Mouse (Mus musculus) neural tube, embryonic 13.5 days (tissue): ENCODE measurements around the gene Hmga2. TPM values are rescaled to one million over a fixed set of nuclear protein-coding genes. Genes with fewer than 3 reads are reported as not detected.

Source experiments
- ATAC-seq: fragments of 200-750 bp; cut with Nextera tagmentation; 2 replicates; pipeline ENCODE4 v1.8.0; 2017; ENCODE audit warnings: low read depth, mild to moderate bottlenecking, moderate TSS enrichment, moderate library complexity
- H3K27ac ChIP-seq: fragments of 300-500 bp; sonication (generic); replicated peaks from 2 replicates; pipeline ENCODE4 v1.5.1; 2015; ENCODE audit warnings: moderate library complexity, mild to moderate bottlenecking, inconsistent platforms
- H3K27me3 ChIP-seq: fragments of 300-500 bp; sonication (generic); 2 replicates; pipeline ENCODE4 v1.6.1; 2015; ENCODE audit warnings: mild to moderate bottlenecking, inconsistent platforms
- H3K36me3 ChIP-seq: fragments of 300-500 bp; sonication (generic); 2 replicates; pipeline ENCODE4 v1.6.1; 2015; ENCODE audit warnings: mild to moderate bottlenecking, inconsistent platforms
- H3K4me1 ChIP-seq: fragments of 300-500 bp; sonication (generic); replicated peaks from 2 replicates; pipeline ENCODE4 v1.6.1; 2015; ENCODE audit warnings: inconsistent platforms
- H3K4me2 ChIP-seq: fragments of 300-500 bp; sonication (generic); 2 replicates; pipeline ENCODE4 v1.6.1; 2015; ENCODE audit warnings: inconsistent platforms, mild to moderate bottlenecking, moderate library complexity
- H3K4me3 ChIP-seq: fragments of 300-500 bp; sonication (generic); 2 replicates; pipeline ENCODE4 v1.5.1; 2015; ENCODE audit warnings: mild to moderate bottlenecking, inconsistent platforms
- H3K9ac ChIP-seq: fragments of 300-500 bp; sonication (generic); 2 replicates; pipeline ENCODE4 v1.6.1; 2015; ENCODE audit warnings: moderate library complexity, mild to moderate bottlenecking, inconsistent platforms
- H3K9me3 ChIP-seq: fragments of 300-500 bp; sonication (generic); 2 replicates; pipeline ENCODE4 v1.6.1; 2016; ENCODE audit warnings: inconsistent platforms
- WGBS: fragments of 180-500 bp; shearing (Covaris S2); methylation state at CpG from one replicate; pipeline ENCODE4 v1.1.7; 2015; 5-methylcytosine and 5-hydroxymethylcytosine counted together
- polyA plus RNA-seq: library from polyadenylated mRNA; unstranded; fragments of >200 nt; fragmentation: Nextera tagmentation; extraction: Ambion mirVana; gene quantifications from 2 replicates; pipeline ENCODE4 v1.2.1, GENCODE M21; 2015

The Hmga2 gene
- polyA plus RNA-seq, 1 experiment from 2014 or later: 3.7 TPM

DNA sequence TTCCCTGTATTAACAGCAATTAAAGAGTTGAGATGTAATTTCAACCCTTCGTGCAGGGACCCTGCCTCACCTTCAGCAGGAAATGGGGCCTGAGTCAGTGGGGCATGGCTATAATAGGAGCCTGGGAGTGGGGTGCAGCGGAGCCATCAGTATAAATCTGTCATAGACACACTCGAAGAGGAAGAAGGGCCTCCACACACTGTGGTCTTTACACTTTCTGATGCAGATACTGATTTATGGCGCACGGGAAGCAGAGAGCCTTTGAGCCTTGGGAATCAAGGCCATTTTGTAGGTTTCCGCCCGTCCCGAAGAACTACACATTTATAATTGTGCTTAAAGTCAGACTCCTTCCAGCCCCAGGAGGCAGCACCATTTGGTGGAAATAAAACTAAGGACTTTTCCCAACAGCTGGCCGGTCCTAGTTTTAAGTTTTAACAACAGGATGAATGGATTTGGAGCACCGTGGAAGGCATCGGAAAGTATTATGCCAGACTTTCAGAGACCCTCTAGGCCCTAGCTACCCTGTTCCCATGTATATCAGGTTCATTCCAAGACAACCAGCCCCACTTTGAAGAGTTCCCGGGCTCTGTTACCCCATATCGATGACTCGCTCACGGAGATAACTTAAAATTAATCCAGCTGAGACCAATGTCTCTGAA is 55.2 kb downstream of the Hmga2 start:
- no peak overlapping the region for H3K9ac ChIP-seq
- peak overlapping the region; percentile 49; the same call in 1 of the 2 replicates for H3K27ac ChIP-seq
- 0 out of 2 replicates have a peak, but pooled peaks cover 2% of the 10 kb centered on the region for H3K27me3 ChIP-seq
- no peak overlapping the region for H3K4me3 ChIP-seq
- H3K36me3 ChIP-seq: no peaks in the 10 kb centered on the region
- no peak overlapping the region for H3K4me2 ChIP-seq
- 20% methylated on average over 15 of the region's 15 CpGs for WGBS
- ATAC-seq: no peak
- peaks cover 84% of the 10 kb centered on the region for H3K4me1 ChIP-seq
- no peaks in the 10 kb centered on the region for H3K9me3 ChIP-seq

DNA sequence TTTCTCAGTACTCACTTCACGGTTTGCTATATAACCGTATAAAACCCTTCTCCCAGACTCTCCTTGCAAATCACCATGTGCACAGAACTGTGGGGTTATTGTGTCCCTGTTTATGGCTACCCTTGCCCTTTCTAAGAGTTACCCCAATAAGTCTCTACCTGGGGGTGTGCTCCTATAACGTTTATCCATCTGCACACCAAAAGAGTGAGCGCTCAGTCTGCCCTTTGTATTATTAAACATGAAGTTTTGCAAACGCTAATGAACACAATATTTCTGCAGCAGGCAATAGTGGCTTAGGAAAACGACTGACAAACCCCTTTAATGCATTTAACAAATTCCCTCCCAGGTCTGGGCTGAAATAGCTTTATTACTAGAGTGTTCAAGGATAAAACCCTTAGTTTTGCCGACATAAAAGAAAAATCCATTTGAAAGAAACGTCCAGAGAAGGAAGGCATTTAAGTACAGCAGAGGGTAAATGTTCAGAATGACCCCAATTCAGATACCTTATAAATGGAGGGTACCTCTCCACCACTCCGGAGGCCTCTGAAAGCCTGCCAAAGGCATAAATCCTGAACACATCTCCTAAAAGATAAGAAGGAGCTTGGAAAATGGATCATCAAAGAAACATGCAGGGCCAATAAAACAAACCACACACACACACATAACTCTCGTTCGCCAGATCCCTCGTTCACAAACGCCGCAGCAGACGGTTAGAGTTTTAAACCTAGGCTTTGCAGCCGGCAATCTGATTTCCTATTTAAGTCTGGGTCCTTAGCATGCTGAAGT is 57.3 kb downstream of the Hmga2 start:
- no peak for ATAC-seq
- H3K4me2 ChIP-seq: no peak overlapping the region
- H3K4me1 ChIP-seq: peaks cover 82% of the 10 kb centered on the region
- no peak overlapping the region for H3K9ac ChIP-seq
- H3K9me3 ChIP-seq: no peaks in the 10 kb centered on the region
- 0 out of 2 replicates have a peak, but pooled peaks cover 2% of the 10 kb centered on the region for H3K27me3 ChIP-seq
- H3K4me3 ChIP-seq: no peak overlapping the region
- H3K36me3 ChIP-seq: no peaks in the 10 kb centered on the region
- H3K27ac ChIP-seq: peak overlapping the region; percentile 89
- WGBS: 14% methylated on average over 16 of the region's 16 CpGs

DNA sequence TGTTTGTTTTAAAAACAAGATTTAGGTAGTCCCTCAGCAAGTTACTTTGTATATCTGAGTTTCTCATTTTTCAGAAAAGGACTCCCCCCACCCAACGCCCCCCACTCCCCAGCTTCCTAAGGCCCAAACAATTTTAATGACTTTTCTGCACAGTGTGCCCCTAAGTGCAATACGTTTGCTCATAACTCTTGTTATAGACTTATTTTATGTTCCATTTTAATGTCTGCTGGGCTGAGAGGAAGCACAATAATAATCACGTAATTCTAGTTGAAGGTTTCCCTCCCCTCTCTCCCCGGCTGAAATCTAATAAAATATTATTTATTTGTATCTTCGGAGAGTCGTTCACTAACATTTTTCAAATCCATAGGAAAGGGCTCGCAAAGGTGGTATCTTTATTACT is 58.1 kb downstream of the Hmga2 start:
- ATAC-seq: peak; percentile 51
- Histone ChIP-seq H3K9me3 (no peaks in the 10 kb centered on the region), H3K4me3 (no peak overlapping the region), H3K4me2 (peak overlapping the region; percentile 26), H3K4me1 (peaks cover 74% of the 10 kb centered on the region), H3K36me3 (no peaks in the 10 kb centered on the region), H3K27ac (peak overlapping the region; percentile 89), H3K9ac (no peak overlapping the region), H3K27me3 (0 out of 2 replicates have a peak, but pooled peaks cover 2% of the 10 kb centered on the region)
- WGBS: 21% methylated on average over 7 of the region's 7 CpGs

DNA sequence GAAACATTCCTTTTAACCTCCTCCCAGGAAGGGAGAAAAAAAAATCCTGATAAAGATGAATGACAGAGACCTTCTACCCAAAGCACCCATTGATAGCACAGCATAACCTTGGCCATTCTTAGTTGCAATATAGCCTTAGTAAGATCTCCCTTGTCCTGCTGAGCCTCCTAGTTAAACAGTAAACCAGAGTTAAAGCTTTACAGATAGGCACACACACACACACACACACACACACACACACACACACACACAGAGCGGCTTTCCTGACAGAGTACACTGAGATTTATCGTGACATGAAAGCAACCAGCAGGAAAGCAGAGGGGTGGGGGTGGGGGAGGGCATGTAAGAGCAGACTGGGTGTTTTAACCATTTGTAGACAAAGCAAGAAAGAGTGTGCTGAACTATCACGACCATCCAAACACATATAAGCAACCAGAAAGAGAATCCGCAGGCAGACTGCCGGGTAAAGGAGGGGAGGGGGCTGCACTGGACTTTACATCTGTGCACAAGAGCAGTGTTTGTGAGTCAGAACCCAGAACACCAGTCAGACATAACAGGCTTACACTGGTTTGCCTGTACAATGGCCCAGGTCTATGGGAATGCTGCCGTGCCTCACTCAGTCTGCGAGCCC is 58.7 kb downstream of the Hmga2 start:
- Histone ChIP-seq H3K4me2 (peak overlapping the region; percentile 26), H3K4me1 (peaks cover 68% of the 10 kb centered on the region)

DNA sequence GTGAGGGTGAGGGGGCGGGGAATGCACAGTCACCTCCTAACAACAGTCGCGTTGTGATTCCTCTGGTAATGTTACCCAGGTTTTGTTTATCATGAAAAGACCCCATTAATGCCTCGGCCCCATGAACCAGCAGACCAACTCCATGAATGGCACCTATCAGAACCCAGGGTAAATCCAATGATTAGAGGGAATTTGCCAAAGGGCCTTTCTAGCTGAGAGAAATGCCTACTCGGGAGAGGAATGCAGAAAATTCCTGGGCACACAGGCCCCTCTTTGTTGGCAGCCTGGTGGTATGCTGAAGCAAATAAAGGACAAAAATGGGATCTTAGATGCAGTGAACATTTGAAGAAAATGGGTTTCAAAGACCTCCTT is 59.2 kb downstream of the Hmga2 start:
- Histone ChIP-seq H3K4me2 (peak overlapping the region; percentile 26), H3K27me3 (no peaks in the 10 kb centered on the region), H3K9ac (peak overlapping the region; percentile 44; the same call in 1 of the 2 replicates), H3K4me1 (peaks cover 63% of the 10 kb centered on the region), H3K9me3 (no peaks in the 10 kb centered on the region), H3K4me3 (no peak overlapping the region), H3K27ac (peak overlapping the region; percentile 89), H3K36me3 (no peaks in the 10 kb centered on the region)
- 21% methylated on average over 5 of the region's 5 CpGs for WGBS
- ATAC-seq: peak; percentile 25

More for the DNA sequence above, 58.7 kb downstream of the Hmga2 start:
- peak; percentile 72 for ATAC-seq
- H3K9me3 ChIP-seq: no peaks in the 10 kb centered on the region
- no peaks in the 10 kb centered on the region for H3K36me3 ChIP-seq
- WGBS: 7% methylated on average over 7 of the region's 7 CpGs
- H3K27me3 ChIP-seq: 0 out of 2 replicates have a peak, but pooled peaks cover 2% of the 10 kb centered on the region
- H3K9ac ChIP-seq: peak overlapping the region; percentile 44; the same call in 1 of the 2 replicates
- H3K27ac ChIP-seq: peak overlapping the region; percentile 89
- no peak overlapping the region for H3K4me3 ChIP-seq

DNA sequence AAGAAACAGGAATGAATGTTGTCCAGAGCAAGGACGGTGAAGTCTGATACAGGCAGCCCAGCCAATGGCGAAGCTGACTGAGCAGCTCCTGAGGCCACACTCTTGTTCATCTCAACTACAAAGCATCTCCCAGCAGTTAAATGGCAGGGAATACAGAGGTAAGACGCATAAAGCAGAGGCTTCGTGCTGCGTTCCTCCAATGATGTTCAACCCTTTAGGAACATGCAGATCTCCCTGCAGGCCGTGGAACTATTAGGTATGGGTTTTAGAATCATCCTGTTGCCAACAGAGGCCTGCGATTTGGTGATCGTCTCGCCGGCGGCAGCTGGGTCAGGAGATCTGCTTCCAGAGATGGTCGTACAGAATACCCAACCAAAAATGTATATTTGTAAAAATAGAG is 59.6 kb downstream of the Hmga2 start:
- ATAC-seq: no peak
- H3K9me3 ChIP-seq: no peaks in the 10 kb centered on the region
- no peaks in the 10 kb centered on the region for H3K27me3 ChIP-seq
- no peak overlapping the region for H3K4me2 ChIP-seq
- H3K36me3 ChIP-seq: no peaks in the 10 kb centered on the region
- WGBS: 33% methylated on average over 12 of the region's 12 CpGs
- H3K4me3 ChIP-seq: no peak overlapping the region
- H3K4me1 ChIP-seq: peaks cover 59% of the 10 kb centered on the region
- H3K27ac ChIP-seq: peak overlapping the region; percentile 89
- H3K9ac ChIP-seq: no peak overlapping the region

DNA sequence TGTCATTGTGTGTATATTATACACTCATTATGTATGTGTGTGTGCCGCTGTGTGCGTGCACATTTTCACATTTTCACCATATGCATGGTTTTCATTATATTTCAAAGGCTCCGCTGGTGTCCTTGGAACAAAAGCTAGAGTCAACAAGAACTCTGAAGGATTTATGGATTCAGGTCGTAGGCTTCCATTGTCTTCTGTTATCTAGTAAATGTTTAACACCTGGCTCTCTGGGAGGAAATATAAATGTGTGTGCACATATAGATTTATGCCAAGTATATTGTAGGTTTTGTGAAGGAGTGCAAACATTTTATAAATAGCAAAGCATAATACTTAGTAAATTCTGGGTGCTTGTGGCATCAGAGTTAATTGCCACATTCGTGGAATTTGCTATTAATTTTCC is 64.1 kb downstream of the Hmga2 start:
- Histone ChIP-seq H3K9ac (no peak overlapping the region), H3K36me3 (no peaks in the 10 kb centered on the region), H3K9me3 (no peaks in the 10 kb centered on the region), H3K4me2 (no peak overlapping the region), H3K4me1 (peaks cover 19% of the 10 kb centered on the region), H3K4me3 (no peak overlapping the region), H3K27me3 (no peaks in the 10 kb centered on the region), H3K27ac (no peak overlapping the region)
- WGBS: 50% methylated on average over 5 of the region's 5 CpGs
- ATAC-seq: no peak

DNA sequence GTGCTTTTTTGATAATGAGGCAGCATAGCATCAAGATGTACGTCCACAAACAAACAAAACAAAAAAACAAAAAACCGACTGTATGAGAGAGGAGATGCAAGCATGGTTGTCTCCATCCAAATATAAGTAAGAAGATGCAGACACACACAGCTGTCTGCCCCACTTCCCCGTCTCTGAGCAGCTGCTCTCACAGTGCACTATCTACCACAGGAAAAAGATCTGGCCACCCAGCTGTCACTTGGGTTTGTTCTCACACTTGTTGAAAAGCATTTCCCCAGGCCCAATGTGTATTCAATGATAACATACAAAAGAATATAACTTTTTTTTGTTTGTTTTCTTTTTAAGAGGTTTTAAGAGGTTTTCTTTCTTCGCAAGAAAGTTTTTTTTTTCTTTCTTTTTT is 65.3 kb downstream of the Hmga2 start:
- Histone ChIP-seq H3K27ac (no peak overlapping the region), H3K9me3 (no peaks in the 10 kb centered on the region), H3K36me3 (no peaks in the 10 kb centered on the region), H3K4me3 (no peak overlapping the region), H3K4me2 (no peak overlapping the region), H3K27me3 (no peaks in the 10 kb centered on the region), H3K9ac (no peak overlapping the region), H3K4me1 (peaks cover 9% of the 10 kb centered on the region)
- 74% methylated on average over 4 of the region's 4 CpGs for WGBS
- no peak for ATAC-seq

DNA sequence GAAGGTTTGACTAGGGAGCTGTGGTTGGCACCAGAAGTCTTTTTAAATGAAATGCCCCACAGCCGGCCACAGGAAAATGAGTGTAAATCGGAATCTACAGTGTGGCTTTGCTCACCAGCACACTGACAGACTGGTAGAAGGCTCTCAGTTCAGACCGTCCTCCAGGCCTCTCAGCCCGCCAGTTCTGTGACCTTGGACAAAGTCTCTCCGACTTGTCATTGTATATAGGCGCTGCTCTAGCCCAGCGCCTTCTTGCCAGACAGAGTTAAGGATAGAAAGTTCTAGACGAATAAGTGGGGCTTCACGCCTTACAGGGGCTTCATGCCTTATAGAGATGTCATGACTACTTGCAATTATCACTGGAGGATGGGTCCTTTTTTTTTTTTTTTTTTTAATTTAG is 67.1 kb downstream of the Hmga2 start:
- no peak overlapping the region for H3K9ac ChIP-seq
- 90% methylated on average over 9 of the region's 9 CpGs for WGBS
- peaks cover 2% of the 10 kb centered on the region; the same call in 1 of the 2 replicates for H3K4me1 ChIP-seq
- no peak overlapping the region for H3K27ac ChIP-seq
- H3K9me3 ChIP-seq: no peaks in the 10 kb centered on the region
- H3K27me3 ChIP-seq: 0 out of 2 replicates have a peak, but pooled peaks cover 3% of the 10 kb centered on the region
- H3K36me3 ChIP-seq: no peaks in the 10 kb centered on the region
- ATAC-seq: no peak
- H3K4me2 ChIP-seq: no peak overlapping the region
- H3K4me3 ChIP-seq: no peak overlapping the region

DNA sequence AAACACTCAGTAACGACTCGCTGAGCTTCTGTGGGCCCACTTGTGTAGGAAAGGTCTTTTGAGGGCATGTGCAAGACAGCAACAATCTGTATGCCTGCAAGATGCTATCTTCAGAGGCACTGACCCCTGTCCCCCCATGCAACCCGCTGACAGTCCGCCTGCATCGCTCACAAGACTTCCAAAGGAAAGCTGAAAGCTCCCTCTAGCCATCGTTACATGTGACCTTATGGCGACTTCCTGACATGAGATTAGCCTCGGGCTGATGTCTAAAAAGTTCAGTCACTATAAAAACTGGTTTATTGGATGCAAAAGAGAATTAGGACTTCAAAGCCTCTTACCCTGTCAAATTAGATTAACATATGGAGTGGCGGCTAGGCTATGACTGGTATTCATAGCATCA is 69.0 kb downstream of the Hmga2 start:
- no peaks in the 10 kb centered on the region for H3K9me3 ChIP-seq
- H3K36me3 ChIP-seq: no peaks in the 10 kb centered on the region
- H3K27ac ChIP-seq: no peak overlapping the region
- no peak overlapping the region for H3K4me2 ChIP-seq
- no peak overlapping the region for H3K4me3 ChIP-seq
- H3K9ac ChIP-seq: no peak overlapping the region
- H3K27me3 ChIP-seq: 0 out of 2 replicates have a peak, but pooled peaks cover 3% of the 10 kb centered on the region
- WGBS: 49% methylated on average over 9 of the region's 9 CpGs
- ATAC-seq: no peak
- H3K4me1 ChIP-seq: peaks cover 11% of the 10 kb centered on the region; the same call in 1 of the 2 replicates

DNA sequence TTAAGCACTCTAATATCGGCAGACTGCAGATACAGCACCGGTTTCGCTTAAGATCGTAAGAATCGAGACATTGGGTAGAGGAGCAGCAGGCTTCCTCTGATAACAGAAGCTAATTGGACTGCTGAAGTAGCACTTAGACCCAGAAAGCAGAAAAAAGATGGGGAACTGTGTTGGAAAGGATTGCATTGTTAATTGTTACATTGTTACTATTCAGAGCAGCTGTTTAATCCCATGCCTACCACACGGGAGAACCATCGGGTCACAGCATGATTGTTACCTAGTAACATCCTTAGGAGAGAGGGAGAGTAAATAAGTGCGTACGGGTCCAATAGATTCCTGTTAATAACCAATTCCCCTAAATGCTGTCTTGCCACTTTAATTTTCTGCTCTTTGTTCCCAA is 70.2 kb downstream of the Hmga2 start:
- Histone ChIP-seq H3K9me3 (no peaks in the 10 kb centered on the region), H3K27ac (no peak overlapping the region), H3K36me3 (no peaks in the 10 kb centered on the region), H3K9ac (no peak overlapping the region), H3K27me3 (0 out of 2 replicates have a peak, but pooled peaks cover 3% of the 10 kb centered on the region), H3K4me2 (no peak overlapping the region), H3K4me1 (peaks cover 16% of the 10 kb centered on the region), H3K4me3 (no peak overlapping the region)
- 72% methylated on average over 9 of the region's 9 CpGs for WGBS
- no peak for ATAC-seq

DNA sequence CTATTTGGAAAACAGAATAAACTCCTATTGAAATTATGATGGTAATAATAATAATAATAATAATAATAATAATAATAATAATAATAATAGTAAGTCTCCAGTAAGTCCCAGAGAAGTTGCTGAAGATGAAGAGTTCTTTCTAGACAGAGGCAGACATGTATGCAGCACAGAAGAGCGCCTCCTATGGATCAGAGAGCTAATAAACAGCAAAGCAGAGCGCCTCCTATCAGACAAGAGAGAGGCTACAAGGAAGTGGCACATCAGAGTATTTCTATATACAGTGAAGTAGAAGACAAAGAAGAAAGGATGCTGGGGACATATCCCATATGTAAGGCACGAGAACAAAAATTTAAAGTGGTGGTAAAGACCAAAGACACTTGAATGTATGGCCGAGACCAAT is 70.9 kb downstream of the Hmga2 start:
- no peak overlapping the region for H3K27ac ChIP-seq
- H3K9ac ChIP-seq: no peak overlapping the region
- WGBS: 87% methylated on average over 4 of the region's 4 CpGs
- H3K4me3 ChIP-seq: no peak overlapping the region
- no peak overlapping the region for H3K4me2 ChIP-seq
- H3K27me3 ChIP-seq: 0 out of 2 replicates have a peak, but pooled peaks cover 3% of the 10 kb centered on the region
- no peak for ATAC-seq
- H3K4me1 ChIP-seq: peaks cover 16% of the 10 kb centered on the region
- H3K9me3 ChIP-seq: no peaks in the 10 kb centered on the region
- H3K36me3 ChIP-seq: no peaks in the 10 kb centered on the region
